Mouse (Mus musculus): ENCODE measurements at regions not wholly inside any gene's neighbourhood (a gene's known extent, or its start where the extent isn't known, plus 50 kb on each side); places are given as distances from the start of the nearest gene placed in this dataset.

DNA sequence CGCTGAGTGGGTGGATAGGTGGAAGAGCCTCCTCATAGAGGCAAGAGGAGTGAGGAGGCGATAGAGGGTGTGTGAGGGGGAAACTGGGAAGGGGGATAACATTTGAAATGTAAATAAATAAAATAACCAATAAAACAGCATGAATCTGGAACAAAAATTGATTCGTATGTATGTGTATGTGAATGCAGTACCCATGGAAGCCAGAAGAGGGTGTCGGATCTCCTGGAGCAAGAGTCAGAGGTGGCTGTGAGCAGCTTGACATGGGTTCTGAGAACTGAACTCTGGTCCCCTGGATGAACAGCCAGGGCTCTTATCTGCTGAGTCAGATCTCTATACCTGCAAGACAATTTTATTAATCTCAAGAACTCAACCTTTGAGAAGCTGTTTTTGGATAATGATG lies 81.4 kb downstream of the Tfap2b start:
- H3K36me3 ChIP-seq (replicated peaks) = no peaks in the 10 kb centered on the region
- no peak overlapping the region for H3K4me2 ChIP-seq
- no peak overlapping the region for H3K9ac ChIP-seq
- H3K9me3 ChIP-seq = no peaks in the 10 kb centered on the region
- no peaks in the 10 kb centered on the region for H3K4me1 ChIP-seq
- 86% methylated on average over 4 of the region's 4 CpGs for WGBS
- H3K4me3 ChIP-seq (replicated peaks) = no peak overlapping the region
- H3K27me3 ChIP-seq = no peaks in the 10 kb centered on the region
- no peak for ATAC-seq (ENCODE audit: low FRiP score)
- H3K27ac ChIP-seq = no peak overlapping the region

DNA sequence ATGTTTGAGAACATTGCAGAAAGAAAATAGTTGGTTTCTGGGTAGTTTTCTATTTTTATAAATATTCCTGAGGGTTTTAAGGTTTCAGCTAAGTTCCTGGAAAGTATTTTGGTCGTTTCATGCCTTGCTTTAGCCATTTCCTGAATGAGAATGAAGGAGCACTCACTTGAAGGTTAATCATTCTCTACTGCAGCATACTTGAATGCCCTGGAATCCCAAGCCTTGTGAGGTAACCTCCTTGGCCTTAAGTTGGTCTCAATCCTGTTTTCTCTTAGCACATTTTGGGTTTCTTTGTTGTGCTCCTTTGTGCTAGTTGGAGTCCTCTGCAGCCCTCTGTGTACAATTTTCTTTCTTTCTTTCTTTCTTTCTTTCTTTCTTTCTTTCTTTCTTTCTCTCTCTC lies 112.9 kb downstream of the Tfap2b start:
- Histone ChIP-seq H3K36me3 (replicated peaks) (no peaks in the 10 kb centered on the region), H3K27me3 (no peaks in the 10 kb centered on the region), H3K9me3 (no peaks in the 10 kb centered on the region), H3K9ac (no peak overlapping the region), H3K27ac (no peak overlapping the region), H3K4me1 (no peaks in the 10 kb centered on the region), H3K4me3 (replicated peaks) (no peak overlapping the region), H3K4me2 (no peak overlapping the region)
- no peak for ATAC-seq (ENCODE audit: low FRiP score)
- 29% methylated on average over 1 of the region's 1 CpGs for WGBS

DNA sequence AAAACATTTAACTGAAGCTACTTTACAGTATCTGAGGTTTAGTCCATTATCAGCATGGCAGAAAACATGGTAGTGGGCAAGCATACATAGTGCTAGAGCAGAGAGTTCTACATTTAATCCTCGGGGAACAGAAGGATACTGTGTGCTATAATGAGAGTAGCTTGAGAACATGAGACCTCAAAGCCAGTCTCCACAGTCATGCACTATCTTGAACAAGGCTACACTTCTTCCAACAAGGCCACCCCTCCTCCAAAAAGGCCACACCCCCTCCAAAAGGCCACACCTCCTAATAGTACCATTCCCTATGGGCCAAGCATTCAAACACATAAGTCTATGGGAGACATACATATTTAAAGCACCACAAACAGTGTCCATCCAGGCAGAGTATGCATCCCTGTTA lies 127.3 kb downstream of the Tfap2b start:
- Histone ChIP-seq H3K36me3 (replicated peaks) (no peaks in the 10 kb centered on the region), H3K4me2 (no peak overlapping the region), H3K9me3 (no peaks in the 10 kb centered on the region), H3K27ac (no peak overlapping the region), H3K27me3 (no peaks in the 10 kb centered on the region), H3K9ac (no peak overlapping the region), H3K4me3 (replicated peaks) (no peak overlapping the region), H3K4me1 (no peaks in the 10 kb centered on the region)
- WGBS = 95% methylated on average over 1 of the region's 1 CpGs
- no peak for ATAC-seq (ENCODE audit: low FRiP score)

DNA sequence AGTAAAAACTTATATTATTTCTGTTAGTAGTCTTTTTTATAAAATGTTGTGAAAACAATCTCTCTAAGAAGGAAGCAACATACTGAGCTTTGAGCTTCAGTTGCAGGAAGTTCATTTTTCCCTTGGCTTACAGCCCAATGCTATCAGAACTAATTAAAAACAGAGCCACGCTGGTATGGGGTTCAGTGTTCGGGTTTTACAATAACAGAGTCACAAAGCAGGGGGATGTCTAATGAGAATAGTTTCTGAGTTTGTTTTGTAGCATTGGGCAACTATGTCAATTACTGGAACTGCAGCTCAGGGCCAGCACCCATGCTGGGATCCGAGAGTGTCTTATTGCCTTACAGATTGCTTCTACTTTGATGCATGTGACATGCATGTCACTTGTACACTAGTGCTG lies 128.5 kb downstream of the Tfap2b start:
- H3K27ac ChIP-seq = no peak overlapping the region
- H3K4me3 ChIP-seq (replicated peaks) = no peak overlapping the region
- no peak overlapping the region for H3K4me2 ChIP-seq
- no peaks in the 10 kb centered on the region for H3K27me3 ChIP-seq
- H3K9me3 ChIP-seq = no peaks in the 10 kb centered on the region
- H3K4me1 ChIP-seq = no peaks in the 10 kb centered on the region
- ATAC-seq (ENCODE audit: low FRiP score) = peak; percentile 27; the same call in 1 of the 2 replicates
- no peaks in the 10 kb centered on the region for H3K36me3 ChIP-seq (replicated peaks)
- 44% methylated on average over 3 of the region's 3 CpGs for WGBS
- no peak overlapping the region for H3K9ac ChIP-seq

DNA sequence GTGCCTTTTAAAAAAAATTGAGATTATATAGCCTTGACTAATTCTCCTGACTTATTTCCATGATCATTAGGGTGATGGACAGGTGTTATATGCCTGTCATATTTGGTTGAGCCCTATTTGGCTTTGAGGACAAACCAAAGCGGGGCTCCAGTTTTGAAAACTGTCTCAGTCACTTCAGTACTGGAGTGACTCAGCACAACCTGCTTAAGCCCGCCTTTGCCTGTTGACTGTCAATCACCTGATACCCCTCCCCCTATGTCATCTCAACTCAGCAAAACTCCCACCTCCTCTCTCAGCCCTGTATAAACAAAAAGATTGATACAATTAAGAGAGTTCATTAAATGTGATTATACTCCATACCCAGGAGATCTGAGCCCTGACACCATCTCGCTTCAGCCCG lies 135.7 kb downstream of the Tfap2b start:
- no peaks in the 10 kb centered on the region for H3K4me1 ChIP-seq
- no peak overlapping the region for H3K27ac ChIP-seq
- H3K9me3 ChIP-seq = no peaks in the 10 kb centered on the region
- no peak overlapping the region for H3K4me2 ChIP-seq
- no peak overlapping the region for H3K9ac ChIP-seq
- H3K36me3 ChIP-seq (replicated peaks) = no peaks in the 10 kb centered on the region
- no peak for ATAC-seq (ENCODE audit: low FRiP score)
- H3K4me3 ChIP-seq (replicated peaks) = no peak overlapping the region
- WGBS = 81% methylated on average over 4 of the region's 4 CpGs
- no peaks in the 10 kb centered on the region for H3K27me3 ChIP-seq

DNA sequence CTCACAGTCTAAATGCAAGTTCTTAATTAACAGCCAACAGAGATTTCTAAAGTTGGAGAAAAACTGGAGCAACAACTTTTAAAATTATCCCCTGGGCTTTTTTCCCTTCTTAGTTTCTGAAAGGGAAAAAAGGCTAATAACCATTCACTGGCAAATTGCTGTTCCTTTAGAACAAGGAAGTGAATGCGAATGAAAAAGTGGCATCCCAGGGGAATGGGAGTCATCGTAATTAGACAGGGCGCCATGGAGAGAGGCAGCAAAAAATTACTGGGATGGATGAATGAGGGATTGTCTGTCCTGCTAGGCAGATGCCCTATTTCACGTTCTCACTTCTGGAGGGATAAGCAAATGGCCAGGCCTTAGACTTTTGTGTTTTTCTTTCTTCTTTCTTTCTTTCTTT lies 141.8 kb downstream of the Tfap2b start:
- H3K27me3 ChIP-seq = no peaks in the 10 kb centered on the region
- no peak overlapping the region for H3K27ac ChIP-seq
- H3K4me2 ChIP-seq = no peak overlapping the region
- H3K9ac ChIP-seq = no peak overlapping the region
- no peaks in the 10 kb centered on the region for H3K4me1 ChIP-seq
- no peak; the same call in 1 of the 2 replicates for ATAC-seq (ENCODE audit: low FRiP score)
- no peaks in the 10 kb centered on the region for H3K9me3 ChIP-seq
- no peak overlapping the region for H3K4me3 ChIP-seq (replicated peaks)
- WGBS = 40% methylated on average over 4 of the region's 4 CpGs
- no peaks in the 10 kb centered on the region for H3K36me3 ChIP-seq (replicated peaks)

DNA sequence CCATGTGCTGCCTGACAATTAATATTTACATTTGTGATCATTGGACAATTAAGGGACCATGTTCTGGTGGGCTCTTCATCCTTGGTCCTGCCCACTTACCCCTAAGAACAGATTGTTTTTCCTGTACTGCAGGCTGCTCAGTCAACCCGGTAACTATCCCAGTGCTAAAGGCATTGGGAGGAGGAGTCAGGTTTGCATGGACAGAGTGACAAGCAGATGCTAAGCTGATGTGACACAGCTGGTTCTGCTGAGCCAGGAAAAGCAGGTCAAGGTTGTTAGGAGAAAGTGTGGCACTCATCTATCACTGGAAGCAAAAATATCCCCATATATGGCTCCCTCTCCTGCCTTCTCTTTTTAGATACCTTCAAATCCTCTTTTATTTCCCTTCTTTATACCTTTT lies 176.1 kb downstream of the Tfap2b start:
- H3K4me3 ChIP-seq (replicated peaks) = no peak overlapping the region
- 59% methylated on average over 1 of the region's 1 CpGs for WGBS
- no peaks in the 10 kb centered on the region for H3K36me3 ChIP-seq (replicated peaks)
- H3K4me1 ChIP-seq = no peaks in the 10 kb centered on the region
- no peaks in the 10 kb centered on the region for H3K9me3 ChIP-seq
- H3K4me2 ChIP-seq = no peak overlapping the region
- no peak overlapping the region for H3K27ac ChIP-seq
- no peak for ATAC-seq (ENCODE audit: low FRiP score)
- H3K27me3 ChIP-seq = no peaks in the 10 kb centered on the region
- H3K9ac ChIP-seq = no peak overlapping the region

DNA sequence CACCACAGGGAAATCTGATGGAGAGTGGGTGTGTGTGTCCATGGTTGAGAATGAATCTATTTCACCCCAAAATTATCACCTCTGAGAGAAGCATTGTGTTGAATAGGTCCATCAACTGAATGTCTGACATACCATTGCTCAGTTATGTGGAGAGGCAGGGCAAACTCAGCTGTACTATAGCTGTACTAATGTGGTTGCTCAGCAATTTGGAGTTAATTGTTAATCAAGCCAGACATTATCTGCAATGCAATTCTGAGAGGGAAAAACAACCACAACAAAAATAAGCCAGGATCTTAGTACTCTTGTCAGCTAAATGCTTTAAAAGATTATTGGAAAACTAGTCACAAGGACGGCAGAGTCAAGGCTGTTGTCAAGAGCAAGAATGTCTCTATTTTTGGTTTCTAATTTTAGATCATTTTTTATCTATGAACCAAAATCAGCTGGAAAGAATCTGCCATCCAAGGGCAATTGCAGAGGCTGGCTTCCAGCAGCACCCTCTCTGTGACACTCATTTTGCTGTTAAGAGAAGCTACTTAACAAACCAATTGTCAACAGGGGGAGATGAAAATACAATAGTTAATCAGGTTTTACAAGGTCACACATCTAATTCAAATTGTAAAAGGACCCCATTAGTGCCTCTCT lies 180.3 kb downstream of the Tfap2b start:
- Histone ChIP-seq H3K27ac (no peak overlapping the region), H3K4me1 (no peaks in the 10 kb centered on the region), H3K9me3 (no peaks in the 10 kb centered on the region), H3K4me3 (replicated peaks) (no peak overlapping the region), H3K4me2 (no peak overlapping the region), H3K36me3 (replicated peaks) (no peaks in the 10 kb centered on the region), H3K27me3 (no peaks in the 10 kb centered on the region), H3K9ac (no peak overlapping the region)
- ATAC-seq (ENCODE audit: low FRiP score) = no peak
- WGBS = 53% methylated on average over 1 of the region's 1 CpGs

DNA sequence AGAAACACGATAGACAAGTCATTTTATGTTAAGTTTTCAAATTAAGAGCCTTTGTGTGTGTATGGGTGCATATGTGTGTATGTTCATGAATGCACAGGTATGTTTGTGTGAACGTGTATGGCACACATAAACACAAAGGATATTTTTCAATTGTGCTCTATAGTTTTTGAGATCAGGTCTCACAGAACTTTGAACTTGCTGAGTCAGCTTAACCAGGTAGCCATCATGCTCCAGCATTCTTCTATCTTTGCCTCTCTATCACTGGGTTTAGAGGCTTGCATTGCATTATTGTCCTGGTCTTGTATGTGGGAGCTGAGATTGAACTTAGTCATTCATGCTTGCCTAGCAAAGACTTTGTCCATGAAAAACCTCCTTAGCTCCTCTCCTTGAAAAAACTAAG lies 198.8 kb downstream of the Tfap2b start:
- no peaks in the 10 kb centered on the region for H3K4me1 ChIP-seq
- no peaks in the 10 kb centered on the region for H3K9me3 ChIP-seq
- no peak overlapping the region for H3K4me3 ChIP-seq (replicated peaks)
- no peak overlapping the region for H3K4me2 ChIP-seq
- H3K9ac ChIP-seq = no peak overlapping the region
- no peak for ATAC-seq (ENCODE audit: low FRiP score)
- no peaks in the 10 kb centered on the region for H3K36me3 ChIP-seq (replicated peaks)
- no peak overlapping the region for H3K27ac ChIP-seq
- WGBS = 81% methylated on average over 2 of the region's 2 CpGs
- no peaks in the 10 kb centered on the region for H3K27me3 ChIP-seq

DNA sequence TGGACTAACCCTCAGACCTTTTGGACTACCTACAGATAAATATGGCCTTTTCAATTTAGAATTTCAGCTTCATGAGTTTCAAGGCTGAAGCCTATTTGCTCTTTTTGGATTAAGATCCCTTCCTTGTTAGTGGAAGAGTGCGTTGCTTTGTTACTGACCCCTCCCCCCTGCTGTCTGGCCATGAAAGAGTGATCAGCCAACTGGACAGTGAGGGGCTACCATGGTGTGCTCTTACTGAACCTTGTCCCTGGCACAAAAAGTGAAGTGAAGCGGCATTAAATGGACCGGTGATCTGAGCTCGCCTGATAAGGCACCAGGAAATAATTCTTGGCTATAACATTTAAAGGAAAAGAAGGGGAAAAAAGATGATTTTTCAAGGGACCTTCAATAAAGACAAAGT lies 203.6 kb downstream of the Tfap2b start:
- Histone ChIP-seq H3K4me1 (no peaks in the 10 kb centered on the region), H3K27me3 (no peaks in the 10 kb centered on the region), H3K9me3 (no peaks in the 10 kb centered on the region), H3K4me3 (replicated peaks) (no peak overlapping the region), H3K27ac (no peak overlapping the region), H3K4me2 (no peak overlapping the region), H3K9ac (no peak overlapping the region), H3K36me3 (replicated peaks) (no peaks in the 10 kb centered on the region)
- 21% methylated on average over 4 of the region's 4 CpGs for WGBS
- no peak for ATAC-seq (ENCODE audit: low FRiP score)

DNA sequence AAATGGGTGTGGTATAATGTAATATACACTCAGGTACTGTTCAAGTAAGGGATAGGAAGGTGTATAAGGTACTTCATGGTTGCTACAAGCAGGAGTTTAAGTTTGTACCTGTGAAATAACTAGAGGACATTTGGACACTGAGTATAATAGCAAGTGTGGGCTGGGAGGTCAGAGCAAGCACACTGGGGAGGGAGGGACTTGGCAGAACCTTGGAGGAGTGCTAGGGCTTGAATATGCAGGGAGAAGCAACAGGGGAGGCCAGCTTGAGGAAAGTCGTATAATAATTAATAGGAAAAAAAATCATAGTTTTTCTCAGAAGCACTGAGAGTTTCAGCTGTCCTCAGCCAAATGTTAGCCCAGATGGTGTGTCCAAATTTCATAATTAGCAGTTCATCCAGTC lies 212.4 kb downstream of the Tfap2b start:
- no peaks in the 10 kb centered on the region for H3K9me3 ChIP-seq
- no peaks in the 10 kb centered on the region for H3K36me3 ChIP-seq (replicated peaks)
- no peak overlapping the region for H3K27ac ChIP-seq
- WGBS = 76% methylated on average over 1 of the region's 1 CpGs
- ATAC-seq (ENCODE audit: low FRiP score) = no peak
- H3K4me2 ChIP-seq = no peak overlapping the region
- H3K27me3 ChIP-seq = no peaks in the 10 kb centered on the region
- H3K9ac ChIP-seq = no peak overlapping the region
- H3K4me3 ChIP-seq (replicated peaks) = no peak overlapping the region
- no peaks in the 10 kb centered on the region for H3K4me1 ChIP-seq

DNA sequence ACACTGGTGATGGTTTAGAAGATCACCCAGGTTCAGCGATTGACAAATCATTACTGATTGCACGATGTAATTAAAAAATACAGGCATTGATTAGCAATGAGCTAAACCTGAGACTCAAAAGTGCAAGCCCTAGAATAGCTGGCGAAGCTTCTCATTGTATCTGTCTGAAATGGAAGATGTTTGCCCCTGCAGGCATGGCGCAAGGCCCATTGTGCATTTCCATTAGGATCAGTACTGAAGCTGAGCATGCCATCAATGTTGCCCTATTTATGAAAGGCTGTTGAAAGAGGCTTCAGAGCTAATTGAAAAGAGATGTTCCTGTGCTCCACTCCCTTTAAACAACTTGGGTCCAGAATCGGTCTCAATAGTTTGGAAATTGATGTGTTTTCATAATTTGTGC lies 242.1 kb downstream of the Tfap2b start:
- WGBS = 87% methylated on average over 5 of the region's 5 CpGs
- Histone ChIP-seq H3K4me2 (no peak overlapping the region), H3K4me3 (replicated peaks) (no peak overlapping the region), H3K36me3 (replicated peaks) (no peaks in the 10 kb centered on the region), H3K9me3 (no peaks in the 10 kb centered on the region), H3K27ac (no peak overlapping the region), H3K4me1 (no peaks in the 10 kb centered on the region), H3K9ac (no peak overlapping the region), H3K27me3 (no peaks in the 10 kb centered on the region)
- no peak for ATAC-seq (ENCODE audit: low FRiP score)

DNA sequence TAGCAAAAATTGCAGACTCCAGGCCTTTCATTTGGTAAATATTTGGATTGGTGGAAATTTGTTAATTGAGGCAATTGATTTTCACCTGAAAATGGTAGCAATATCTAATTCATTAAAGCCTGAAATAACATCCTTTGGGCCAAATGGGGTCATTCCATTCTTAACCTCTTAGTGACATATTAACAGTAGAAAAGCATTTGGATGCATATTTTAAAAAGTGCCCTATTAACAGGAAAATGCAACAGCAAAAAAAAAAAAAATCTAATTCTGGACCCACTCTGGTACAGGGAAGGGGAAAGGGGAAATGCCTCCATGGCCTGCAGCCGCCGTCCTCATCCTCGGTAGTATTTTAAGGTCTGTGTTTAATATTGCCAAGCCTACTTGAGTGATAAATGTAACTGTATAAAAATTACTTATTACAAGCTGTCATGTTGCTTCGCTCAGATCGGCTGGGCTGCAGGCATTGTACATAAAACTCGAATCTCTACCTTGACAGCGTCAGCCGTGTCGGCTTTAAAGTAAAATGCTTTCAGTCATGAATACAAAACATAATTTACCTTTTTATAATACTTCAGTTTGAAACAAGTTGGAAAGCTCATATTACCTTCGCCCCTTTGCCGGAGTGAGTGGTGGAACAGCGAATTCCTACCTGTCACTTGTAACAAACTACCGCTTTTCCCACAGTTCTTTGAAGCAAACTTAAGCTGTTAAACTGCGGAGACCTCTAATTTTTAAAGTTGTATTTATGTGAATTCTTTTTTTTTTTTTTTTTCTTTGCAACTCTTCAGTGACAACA lies 250.1 kb downstream of the Tfap2b start:
- no peak for ATAC-seq (ENCODE audit: low FRiP score)
- H3K27me3 ChIP-seq = no peaks in the 10 kb centered on the region
- H3K27ac ChIP-seq = no peak overlapping the region
- WGBS = 89% methylated on average over 14 of the region's 14 CpGs
- no peaks in the 10 kb centered on the region for H3K4me1 ChIP-seq
- no peaks in the 10 kb centered on the region for H3K9me3 ChIP-seq
- H3K4me2 ChIP-seq = no peak overlapping the region
- H3K4me3 ChIP-seq (replicated peaks) = no peak overlapping the region
- H3K36me3 ChIP-seq (replicated peaks) = no peaks in the 10 kb centered on the region
- no peak overlapping the region for H3K9ac ChIP-seq
